In the genomic region with DNA sequence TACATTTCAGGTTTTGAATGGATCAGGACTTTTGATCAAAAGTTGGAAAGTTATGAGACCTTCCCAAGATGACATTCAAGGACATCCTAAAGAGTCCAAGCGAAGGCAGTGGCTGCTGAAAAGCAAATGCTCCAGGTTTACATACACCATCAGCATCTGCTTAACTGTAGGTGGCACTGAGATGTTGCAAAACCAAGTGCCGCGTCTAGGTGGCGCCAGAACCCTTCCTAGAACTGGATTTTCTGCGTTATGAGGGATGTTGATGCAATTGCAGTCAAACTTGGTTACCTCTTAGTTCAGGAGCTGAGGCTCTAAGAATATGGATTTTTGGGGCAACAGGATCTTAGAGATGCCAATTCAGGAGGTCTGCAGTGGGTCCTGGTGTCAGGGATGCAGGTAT, we compare ENCODE assay signal across 8 mouse cellular contexts. TPM values are rescaled to one million over a fixed set of nuclear protein-coding genes. Genes with fewer than 3 reads are reported as not detected.
DNase-seq lines count a peak whose midpoint lies in the region; ATAC-seq lines count a peak whose summit lies in the region.

No protein-coding gene starts in this region.

- intact Hi-C loops in left cerebral cortex, postnatal 14 days (cut with DNase I), result loop anchor here (5.0 kb wide), 2 partner anchors 1118 to 1138 kb away; no protein-coding TSS in a partner anchor

- H3K9ac ChIP-seq in heart, embryonic 11.5 days (ENCODE audit: low read depth, low read length), result no peak overlapping the region

- DNase-seq in heart, adult 18-20 months, result peak; percentile 42 to 89
- peak; percentile 50 for DNase-seq in cerebellum, adult 9-11 months
- peak; percentile 90 to 95 for DNase-seq in frontal cortex, postnatal 25 days (ENCODE audit: low spot score in 2 of 2)
- DNase-seq in induced T-regulatory cell, adult 2 months (ENCODE audit: low read depth), result peak; percentile 69
- peak; percentile 92 to 95 for DNase-seq in left cerebral cortex, postnatal 14 days (ENCODE audit: low spot score in 2 of 2)
- peak; percentile 3 to 8 for DNase-seq in monocyte, adult 2 months (ENCODE audit: low read depth in 1 of 2, low spot score in 2 of 2)
- DNase-seq in spleen, postnatal 14 days (ENCODE audit: low spot score in 2 of 2), result peak; percentile 25 to 35

- H3K4me3 ChIP-seq in heart, embryonic 11.5 days (ENCODE audit: low read depth, low read length), result no peak overlapping the region

- H3K9me3 ChIP-seq in heart, embryonic 11.5 days (replicated peaks; ENCODE audit: control insufficient read depth, low read length), result no peaks in the 10 kb centered on the region

- no peak overlapping the region for H3K4me2 ChIP-seq in heart, embryonic 11.5 days

- peaks cover 2% of the 10 kb centered on the region; the same call in 1 of the 2 replicates for H3K27me3 ChIP-seq in heart, embryonic 11.5 days (ENCODE audit: control insufficient read depth, insufficient read depth, low read length)

- 10% methylated on average over 5 of the region's 5 CpGs for WGBS in heart, embryonic 11.5 days (ENCODE audit: insufficient replicate concordance)

- H3K4me1 ChIP-seq in heart, embryonic 11.5 days (ENCODE audit: control insufficient read depth, insufficient read depth, low read length), result no peaks in the 10 kb centered on the region

- H3K27ac ChIP-seq in heart, embryonic 11.5 days (ENCODE audit: low read depth, low read length), result no peak overlapping the region

- ATAC-seq in heart, embryonic 11.5 days (replicated peaks; ENCODE audit: insufficient number of reproducible peaks, low FRiP score, low TSS enrichment), result no peak

- H3K36me3 ChIP-seq in heart, embryonic 11.5 days (ENCODE audit: control insufficient read depth, insufficient read depth, low read length), result no peaks in the 10 kb centered on the region

RNA-seq across cellular contexts. Expression of a gene that starts 58.0 kb away (rescaled TPM):
- total RNA-seq in heart, adult 18-20 months (2021), result 10 to 100 TPM; 18.8 to 20.7 TPM
- polyA plus RNA-seq in heart, embryonic 11.5 days (2014; fragmentation: Nextera tagmentation; extraction: Ambion mirVana), result 23.8 and 26.9 TPM in 2 replicates
- total RNA-seq in left cerebral cortex, postnatal 14 days (2021), result 10 to 100 TPM; 44.1 to 45.0 TPM

Comparison
In these comparisons a context has a peak if more than half of its experiments do, and no peak if none do; other contexts are left out.
1. DNase-seq: peak in every context shown above with its lines; median percentile 94 in left cerebral cortex, postnatal 14 days; 92 in frontal cortex, postnatal 25 days; 69 in induced T-regulatory cell, adult 2 months; 66 in heart, adult 18-20 months; 50 in cerebellum, adult 9-11 months; 30 in spleen, postnatal 14 days; 6 in monocyte, adult 2 months.